In genomic region chr17:27909622-27910500, GRCm38 (mm10) we compare ENCODE assay signal across 8 mouse cellular contexts. TPM values are rescaled to one million over a fixed set of nuclear protein-coding genes. Genes with fewer than 3 reads are reported as not detected.
DNase-seq lines count a peak whose midpoint lies in the region; ATAC-seq lines count a peak whose summit lies in the region.

Taf11 (minus strand) TSS chr17:27909844.

- no peaks in the 10 kb centered on the region for H3K36me3 ChIP-seq in forebrain, embryonic 11.5 days (ENCODE audit: control insufficient read depth, insufficient read depth, low read length)
- H3K36me3 ChIP-seq in heart, embryonic 16.5 days (ENCODE audit: control insufficient read depth, insufficient read depth), result peaks cover 5% of the 10 kb centered on the region
- H3K36me3 ChIP-seq in lung, embryonic 16.5 days (ENCODE audit: control insufficient read depth, insufficient read depth, low read length), result peaks cover 5% of the 10 kb centered on the region; the same call in 1 of the 2 replicates

- peaks cover 9% of the 10 kb centered on the region; the same call in 1 of the 2 replicates for H3K4me1 ChIP-seq in forebrain, embryonic 11.5 days (replicated peaks; ENCODE audit: control insufficient read depth, insufficient read depth, low read length)
- H3K4me1 ChIP-seq in heart, embryonic 16.5 days (ENCODE audit: control insufficient read depth, insufficient read depth, low read length), result peaks cover 27% of the 10 kb centered on the region
- H3K4me1 ChIP-seq in lung, embryonic 16.5 days (replicated peaks; ENCODE audit: control insufficient read depth, insufficient read depth, low read length), result peaks cover 22% of the 10 kb centered on the region

- WGBS in forebrain, embryonic 11.5 days, result 2% methylated on average over 53 of the region's 53 CpGs
- WGBS in heart, embryonic 16.5 days, result 1% methylated on average over 53 of the region's 53 CpGs
- WGBS in lung, embryonic 16.5 days, result 1% methylated on average over 53 of the region's 53 CpGs

- ATAC-seq in forebrain, embryonic 11.5 days (replicated peaks; ENCODE audit: low FRiP score), result peak; percentile 60
- ATAC-seq in heart, embryonic 16.5 days (replicated peaks; ENCODE audit: extremely low read depth, insufficient read depth, low FRiP score), result peak; percentile 34
- ATAC-seq in lung, embryonic 16.5 days (ENCODE audit: low read depth), result peak; percentile 50

- H3K9me3 ChIP-seq in forebrain, embryonic 11.5 days (ENCODE audit: control insufficient read depth, low read length), result no peaks in the 10 kb centered on the region
- no peaks in the 10 kb centered on the region for H3K9me3 ChIP-seq in heart, embryonic 16.5 days (replicated peaks; ENCODE audit: control insufficient read depth, low read length)
- H3K9me3 ChIP-seq in lung, embryonic 16.5 days (ENCODE audit: control insufficient read depth, low read length), result no peaks in the 10 kb centered on the region

- peak within 1 kb of the TSS; percentile 92 for H3K4me3 ChIP-seq in forebrain, embryonic 11.5 days (ENCODE audit: low read depth, low read length)
- H3K4me3 ChIP-seq in heart, embryonic 16.5 days (ENCODE audit: low read length), result peak within 1 kb of the TSS; percentile 91
- H3K4me3 ChIP-seq in lung, embryonic 16.5 days (ENCODE audit: low read length), result peak within 1 kb of the TSS; percentile 90

- H3K27me3 ChIP-seq in forebrain, embryonic 11.5 days (ENCODE audit: control insufficient read depth, insufficient read depth, low read length), result no peaks in the 10 kb centered on the region
- H3K27me3 ChIP-seq in heart, embryonic 16.5 days (ENCODE audit: control insufficient read depth, insufficient read depth, low read length), result no peaks in the 10 kb centered on the region
- H3K27me3 ChIP-seq in lung, embryonic 16.5 days (ENCODE audit: control insufficient read depth, insufficient read depth, low read depth, low read length), result no peaks in the 10 kb centered on the region

- H3K27ac ChIP-seq in forebrain, embryonic 11.5 days (ENCODE audit: low read depth, low read length), result peak within 1 kb of the TSS; percentile 50
- H3K27ac ChIP-seq in heart, embryonic 16.5 days (ENCODE audit: low read length), result peak within 1 kb of the TSS; percentile 83
- H3K27ac ChIP-seq in lung, embryonic 16.5 days (ENCODE audit: low read length), result peak within 1 kb of the TSS; percentile 73

- DNase-seq in NIH3T3 (ENCODE audit: low read depth), result peak; percentile 36
- peak; percentile 22 for DNase-seq in c-Kit-positive CD71-negative TER-119-negative erythroid progenitor cells, embryonic 14.5 days (ENCODE audit: low read depth)
- no peak for DNase-seq in forebrain, embryonic 11.5 days (ENCODE audit: low spot score)
- peak; percentile 86 for DNase-seq in layer of hippocampus, adult 9-11 months
- DNase-seq in right cerebral cortex, adult 2 months (ENCODE audit: low spot score in 2 of 2), result peak; percentile 80 to 83
- no peak for DNase-seq in ovary, adult 18-20 months (ENCODE audit: low spot score)

- peak within 1 kb of the TSS; percentile 96 for H3K4me2 ChIP-seq in forebrain, embryonic 11.5 days (ENCODE audit: low read depth, low read length, severe bottlenecking)
- peak within 1 kb of the TSS; percentile 92 for H3K4me2 ChIP-seq in heart, embryonic 16.5 days (ENCODE audit: low read depth, low read length)
- peak within 1 kb of the TSS; percentile 94 for H3K4me2 ChIP-seq in lung, embryonic 16.5 days (ENCODE audit: low read depth, low read length)

- peak within 1 kb of the TSS; percentile 88 for H3K9ac ChIP-seq in forebrain, embryonic 11.5 days (ENCODE audit: low read length)
- peak within 1 kb of the TSS; percentile 95 for H3K9ac ChIP-seq in heart, embryonic 16.5 days (ENCODE audit: low read length)
- peak within 1 kb of the TSS; percentile 86 for H3K9ac ChIP-seq in lung, embryonic 16.5 days (ENCODE audit: low read length)

RNA-seq across cellular contexts. Expression of gene Taf11, which starts in this region (rescaled TPM):
- 92.1 and 98.5 TPM in 2 replicates for polyA plus RNA-seq in forebrain, embryonic 11.5 days (2014; fragmentation: Nextera tagmentation; extraction: Ambion mirVana)
- 44.5 and 49.9 TPM in 2 replicates for polyA plus RNA-seq in heart, embryonic 16.5 days (2015; fragmentation: Nextera tagmentation; extraction: Ambion mirVana)
- polyA plus RNA-seq in lung, embryonic 16.5 days (2015; fragmentation: Nextera tagmentation; extraction: Ambion mirVana), result 62.1 and 67.1 TPM in 2 replicates

Comparison
In these comparisons a context has a peak if more than half of its experiments do, and no peak if none do; other contexts are left out.
1. DNase-seq: peak in NIH3T3 (single experiment), c-Kit-positive CD71-negative TER-119-negative erythroid progenitor cells, embryonic 14.5 days (single experiment), layer of hippocampus, adult 9-11 months (single experiment) and right cerebral cortex, adult 2 months (2 of 2); none in forebrain, embryonic 11.5 days (single experiment) and ovary, adult 18-20 months (single experiment).
2. Peak in every context shown above with its lines, with median percentiles within 50 percentile points of each other: ATAC-seq, H3K27ac ChIP-seq, H3K4me2 ChIP-seq, H3K4me3 ChIP-seq and H3K9ac ChIP-seq.